Mouse (Mus musculus) liver, adult 2 months (tissue): ENCODE results near the gene Lrrc46. TPM values are rescaled to one million over a fixed set of nuclear protein-coding genes. Genes with fewer than 3 reads are reported as not detected.

ENCODE experiments used
- DNase-seq: peaks from one replicate; pipeline ENCODE4 v3.0.0-alpha.2; 2011; ENCODE audit warnings: low read depth, low spot score; ENCODE audit errors: extremely low read depth
- H3K27ac ChIP-seq: fragments of 200-500 bp; replicated peaks from 2 replicates; pipeline ENCODE4 v1.5.1; 2012; ENCODE audit warnings: low read depth, mild to moderate bottlenecking, control low read depth, inconsistent platforms, low read length; ENCODE audit not compliant: insufficient read depth
- H3K27me3 ChIP-seq: fragments of 200-500 bp; 2 replicates; pipeline ENCODE4 v1.6.1; 2012; ENCODE audit warnings: mild to moderate bottlenecking, moderate library complexity, low read length, inconsistent platforms; ENCODE audit not compliant: control insufficient read depth, insufficient read depth
- H3K36me3 ChIP-seq: fragments of 200-500 bp; 2 replicates; pipeline ENCODE4 v1.6.1; 2012; ENCODE audit warnings: low read length, inconsistent platforms; ENCODE audit not compliant: control insufficient read depth, insufficient read depth
- H3K4me1 ChIP-seq: fragments of 200-500 bp; 2 replicates; pipeline ENCODE4 v1.6.1; 2011; ENCODE audit warnings: low read length; ENCODE audit not compliant: control insufficient read depth, insufficient read depth
- H3K4me3 ChIP-seq: fragments of 200-500 bp; 2 replicates; pipeline ENCODE4 v1.5.1; 2011; ENCODE audit warnings: low read depth, mild to moderate bottlenecking, control low read depth, low read length, moderate library complexity; ENCODE audit not compliant: insufficient read depth
- H3K79me2 ChIP-seq: fragments of 200-500 bp; 2 replicates; pipeline ENCODE4 v1.6.1; 2012; ENCODE audit warnings: inconsistent platforms, mild to moderate bottlenecking, low read length, moderate library complexity; ENCODE audit not compliant: control insufficient read depth, insufficient read depth
- H3K9ac ChIP-seq: fragments of 200-500 bp; 2 replicates; pipeline ENCODE4 v1.6.1; 2012; ENCODE audit warnings: low read depth, mild to moderate bottlenecking, control low read depth, inconsistent platforms, low read length
- CTCF ChIP-seq: fragments of 200-500 bp; IDR thresholded peaks from 2 replicates; pipeline ENCODE4 v1.5.1; 2011; ENCODE audit warnings: low read depth, low read length, control low read depth
- POLR2A ChIP-seq: fragments of 200-500 bp; IDR thresholded peaks from 2 replicates; pipeline ENCODE4 v1.6.1; 2011; ENCODE audit warnings: low read length, control low read depth; ENCODE audit not compliant: insufficient read depth; ENCODE audit errors: extremely low read depth
- WGBS: fragments of 180-500 bp; shearing (Covaris S2); methylation state at CpG from one replicate; pipeline ENCODE4 v1.1.7; 2018; 5-methylcytosine and 5-hydroxymethylcytosine counted together
- polyA plus RNA-seq: library from polyadenylated mRNA; depleted of rRNA; stranded (reverse); fragments of >200 nt; gene quantifications from 2 replicates; pipeline ENCODE4 v1.2.3, GENCODE M21; 2012
- total RNA-seq: library from RNA; depleted of rRNA; stranded (reverse); fragments of >200 nt; gene quantifications from 2 replicates; pipeline ENCODE4 v1.2.3, GENCODE M21; 2014

The Lrrc46 gene
- total and polyA plus RNA-seq, 2 experiments = 0.28 to 1.1 TPM

DNA sequence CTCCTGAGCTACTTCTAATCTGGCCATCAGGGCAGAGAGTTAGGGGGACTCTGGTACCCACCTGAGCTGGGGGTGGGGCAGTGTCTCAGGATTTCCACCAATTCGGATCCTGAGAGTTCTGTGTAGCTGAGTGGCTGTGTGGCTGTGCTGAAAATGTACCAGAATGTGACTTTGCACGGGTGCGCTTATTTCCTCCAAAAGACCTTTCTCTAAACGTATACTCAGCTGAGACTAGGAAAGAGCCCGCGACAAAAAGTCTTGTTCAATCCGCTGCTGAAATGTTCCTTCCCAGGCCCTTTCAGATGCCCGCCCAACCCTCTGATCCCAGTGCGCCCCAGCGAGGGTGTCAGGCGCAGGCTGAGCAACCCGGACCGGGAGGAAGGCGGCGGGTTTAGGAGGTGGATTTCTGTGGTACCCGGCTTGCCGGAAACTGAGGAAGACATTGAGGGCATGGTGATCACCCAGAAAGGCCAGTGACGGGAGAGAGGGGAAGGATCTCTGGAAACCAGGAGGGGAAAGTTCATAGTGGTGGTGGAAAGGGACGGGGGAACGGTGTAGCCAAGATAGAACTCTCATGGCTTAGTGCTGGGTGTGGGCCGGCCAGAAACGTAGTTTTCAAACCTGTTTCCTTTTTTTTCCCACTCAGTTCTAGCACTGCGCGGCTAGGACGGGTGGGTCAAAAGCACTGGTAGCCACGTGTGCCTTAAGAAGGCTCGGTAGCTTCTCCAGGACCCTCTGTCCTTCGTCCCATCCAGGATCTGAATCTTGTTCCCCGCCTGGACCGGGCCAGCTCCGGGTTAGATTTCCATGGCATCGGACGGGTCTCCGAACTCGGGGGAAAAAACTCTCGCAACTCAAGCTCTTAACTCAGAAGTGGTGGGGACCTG is 23.3 kb downstream of the Lrrc46 start:
- peaks cover 31% of the 10 kb centered on the region for H3K27me3 ChIP-seq
- no peaks in the 10 kb centered on the region for H3K36me3 ChIP-seq
- 4% methylated on average over 36 of the region's 36 CpGs for WGBS
- H3K79me2 ChIP-seq = no peaks in the 10 kb centered on the region
- H3K27ac ChIP-seq = no peak overlapping the region
- no peak overlapping the region for H3K4me3 ChIP-seq
- H3K9ac ChIP-seq = no peak overlapping the region
- DNase-seq = no peak
- TF ChIP-seq POLR2A = no peak
- no peak for TF ChIP-seq CTCF
- H3K4me1 ChIP-seq = no peaks in the 10 kb centered on the region; the same call in 1 of the 2 replicates

DNA sequence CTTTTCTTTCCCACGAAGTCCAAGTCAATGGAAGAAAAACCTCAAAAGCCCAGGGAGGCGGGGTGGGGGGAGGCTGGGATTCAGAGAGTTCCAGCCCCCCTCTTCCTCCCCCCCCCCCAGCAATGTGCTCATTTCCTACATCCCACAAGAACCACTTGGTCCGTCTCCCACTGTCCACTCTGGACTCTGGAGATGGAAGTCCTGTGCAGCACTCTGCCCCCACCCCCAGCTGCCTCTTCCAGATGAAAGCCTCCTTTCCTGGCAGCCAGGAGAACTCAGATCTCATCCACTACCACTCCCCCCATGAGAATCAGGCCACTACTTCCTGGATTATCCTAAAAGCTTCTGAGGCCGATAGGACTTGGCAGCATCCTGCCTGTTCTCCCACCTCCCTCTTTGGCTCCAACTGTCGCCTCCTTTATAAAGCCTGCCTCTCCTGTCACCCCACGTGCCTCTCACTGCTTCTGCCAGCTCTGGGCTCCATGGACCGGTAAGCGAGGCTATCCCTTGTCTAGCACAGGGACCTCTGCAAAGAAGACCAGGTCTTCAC is 28.0 kb downstream of the Lrrc46 start, which contains the start of gene Sp6:
Gene Sp6 (plus strand): TSS at position 274 of the 550 bp plus-strand sequence.
- Histone ChIP-seq H3K27me3 (peaks cover 20% of the 10 kb centered on the region), H3K27ac (no peak within 1 kb of the TSS), H3K4me1 (no peaks in the 10 kb centered on the region), H3K79me2 (no peaks in the 10 kb centered on the region), H3K9ac (no peak within 1 kb of the TSS), H3K36me3 (no peaks in the 10 kb centered on the region), H3K4me3 (no peak within 1 kb of the TSS)
- TF ChIP-seq CTCF (no peak), POLR2A (no peak)
- 42% methylated on average over 8 of the region's 8 CpGs for WGBS
- no peak for DNase-seq

DNA sequence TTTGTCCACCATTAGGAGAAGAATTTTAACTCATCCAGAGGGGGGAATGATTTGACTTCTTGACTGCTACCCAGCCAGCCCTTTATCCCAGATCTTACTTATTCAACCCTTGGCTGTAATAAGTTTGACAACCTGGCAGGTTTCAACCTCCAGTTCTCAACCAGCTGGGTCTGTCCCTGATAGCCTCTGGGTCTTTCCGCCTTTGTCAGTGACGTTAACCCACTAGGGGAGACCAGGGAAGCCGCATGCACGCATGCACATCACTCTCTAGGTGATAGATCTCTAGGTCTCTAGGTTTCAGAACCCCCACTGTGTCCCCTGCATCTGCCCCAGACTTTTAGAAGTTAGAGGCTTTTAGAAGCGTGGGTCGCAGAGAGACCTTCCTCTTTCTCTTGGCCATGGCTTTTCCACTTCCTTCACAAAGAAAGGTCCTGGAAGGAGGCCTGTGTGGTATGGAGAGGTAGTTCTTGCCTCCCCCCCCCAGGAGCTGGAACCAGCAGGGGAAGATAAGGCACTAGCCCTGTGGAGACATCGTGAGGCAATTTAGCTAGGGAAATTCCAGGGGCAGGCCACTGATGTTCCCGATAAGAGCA is 31.9 kb downstream of the Lrrc46 start:
- no peak for DNase-seq
- no peak overlapping the region for H3K9ac ChIP-seq
- WGBS = 58% methylated on average over 8 of the region's 8 CpGs
- no peak overlapping the region for H3K27ac ChIP-seq
- H3K4me3 ChIP-seq = no peak overlapping the region
- H3K79me2 ChIP-seq = no peaks in the 10 kb centered on the region
- TF ChIP-seq POLR2A (no peak), CTCF (no peak)
- no peaks in the 10 kb centered on the region for H3K4me1 ChIP-seq
- peaks cover 3% of the 10 kb centered on the region; the same call in 1 of the 2 replicates for H3K27me3 ChIP-seq
- H3K36me3 ChIP-seq = no peaks in the 10 kb centered on the region

DNA sequence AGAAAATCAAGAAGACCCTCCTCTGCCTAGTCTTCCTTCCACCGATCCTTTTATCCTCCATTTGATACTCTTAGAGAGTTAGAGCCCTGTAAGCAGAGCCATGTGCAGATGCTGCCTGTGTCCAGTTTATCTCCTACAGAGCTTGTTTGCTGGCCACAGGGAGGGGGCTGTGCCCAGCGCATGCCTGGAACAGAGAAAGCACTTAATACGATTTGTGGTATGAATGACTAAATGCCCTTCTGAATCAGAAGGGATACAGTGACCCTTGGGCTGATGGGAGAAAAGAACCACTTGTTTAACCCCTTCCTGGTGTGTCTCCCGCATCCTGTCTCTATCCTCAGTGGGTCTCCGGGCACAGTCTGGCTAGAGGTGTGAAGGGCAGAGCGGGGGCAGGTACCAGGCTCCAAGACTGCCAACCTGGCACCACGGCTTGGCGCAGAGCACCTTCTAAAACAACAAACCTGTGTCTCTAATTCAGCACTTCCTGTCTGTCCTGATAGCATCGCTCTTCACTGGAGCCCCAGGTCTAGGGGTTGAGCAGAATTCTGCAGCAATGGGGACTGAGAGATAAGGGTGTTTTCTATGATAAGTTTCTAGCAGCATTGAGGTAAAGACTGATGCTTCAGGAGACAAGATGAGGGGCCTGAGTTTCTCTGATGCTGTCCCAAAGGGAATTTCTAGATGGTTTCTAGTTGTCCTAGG is 34.0 kb downstream of the Lrrc46 start:
- Histone ChIP-seq H3K27ac (no peak overlapping the region), H3K36me3 (no peaks in the 10 kb centered on the region), H3K27me3 (peaks cover 3% of the 10 kb centered on the region; the same call in 1 of the 2 replicates), H3K9ac (no peak overlapping the region), H3K4me1 (no peaks in the 10 kb centered on the region), H3K4me3 (no peak overlapping the region), H3K79me2 (no peaks in the 10 kb centered on the region)
- TF ChIP-seq CTCF (no peak), POLR2A (no peak)
- no peak for DNase-seq
- 54% methylated on average over 9 of the region's 9 CpGs for WGBS

DNA sequence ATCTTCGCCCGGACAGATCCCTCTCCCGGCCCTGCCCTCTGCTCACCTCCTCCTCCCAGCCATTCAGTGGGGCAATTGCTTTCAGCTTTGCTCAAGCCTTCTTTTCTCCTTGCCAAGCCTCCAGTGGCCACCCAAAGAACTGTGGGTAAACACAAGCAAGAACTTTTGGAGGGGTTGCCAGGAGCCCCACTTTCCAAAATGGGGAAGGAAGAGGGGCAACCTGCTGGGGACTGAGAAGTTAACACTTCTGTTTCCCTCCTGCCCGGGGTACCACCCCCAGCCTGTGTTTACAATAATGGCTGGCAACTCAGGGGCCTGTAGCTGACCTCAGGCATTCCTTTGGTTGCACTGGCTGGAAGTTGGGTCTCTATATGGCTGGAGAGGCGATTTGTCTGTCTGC is 38.0 kb downstream of the Lrrc46 start:
- WGBS = 55% methylated on average over 5 of the region's 5 CpGs
- Histone ChIP-seq H3K36me3 (no peaks in the 10 kb centered on the region), H3K27ac (no peak overlapping the region), H3K4me1 (no peaks in the 10 kb centered on the region), H3K27me3 (no peaks in the 10 kb centered on the region; the same call in 1 of the 2 replicates), H3K4me3 (no peak overlapping the region), H3K9ac (no peak overlapping the region), H3K79me2 (no peaks in the 10 kb centered on the region)
- no peak for DNase-seq
- no peak for TF ChIP-seq CTCF
- TF ChIP-seq POLR2A = no peak
